Mouse (Mus musculus): ENCODE results near the gene Tbc1d22a.

The Tbc1d22a gene

GRCm38 (mm10) chr15:86439015-86439796, 224.9 kb downstream of the Tbc1d22a start:
- in situ Hi-C loops (cut with MboI, MseI), result no loop called here

- in situ Hi-C loops (cut with MboI, MseI), result no loop called here
Observed at GRCm38 (mm10) chr15:86444271-86444670, 230.0 kb downstream of the Tbc1d22a start.

- in situ Hi-C loops (cut with MboI, MseI), result no loop called here
Observed at GRCm38 (mm10) chr15:86446064-86446463, 231.8 kb downstream of the Tbc1d22a start.

DNA sequence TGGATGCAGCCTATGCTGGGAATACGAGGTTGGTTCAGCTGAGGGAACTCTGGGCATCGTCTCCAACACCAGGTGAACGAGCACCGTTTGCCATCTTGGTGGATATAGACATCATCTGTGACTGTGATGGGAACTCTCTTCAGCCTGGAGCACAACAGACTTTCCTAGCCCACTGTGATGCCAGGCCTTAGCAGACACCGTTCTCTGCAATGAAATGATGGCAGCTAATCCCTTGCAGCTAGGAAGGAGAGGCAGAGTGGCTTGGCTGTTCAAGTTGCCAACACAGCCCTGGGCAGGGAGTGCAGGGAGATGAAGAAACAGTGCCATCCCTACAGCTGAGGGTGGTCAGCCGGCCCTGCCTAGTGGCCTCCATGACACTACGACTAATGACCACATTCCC, 233.0 kb downstream of the Tbc1d22a start:
- in situ Hi-C loops (cut with MboI, MseI), result no loop called here

DNA sequence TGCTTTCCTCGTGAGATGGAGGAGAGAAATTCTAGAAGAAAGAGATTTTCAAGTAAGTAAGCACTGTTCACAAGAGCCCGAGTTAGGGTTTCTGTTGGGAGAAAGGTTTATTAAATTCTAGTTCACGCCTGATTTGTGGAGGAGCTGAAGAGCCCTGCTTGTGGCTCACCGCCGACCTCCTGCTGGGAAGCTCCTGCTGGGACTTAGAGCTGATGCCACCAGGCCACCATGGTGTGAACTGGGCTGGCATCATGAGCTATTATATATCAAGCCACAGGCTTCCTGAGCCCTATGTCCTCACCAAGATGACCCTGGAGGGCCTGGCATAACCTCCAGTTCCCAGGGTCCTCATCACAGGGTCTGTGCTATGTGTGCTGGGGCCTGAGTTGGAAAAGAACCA, 235.0 kb downstream of the Tbc1d22a start:
- in situ Hi-C loops (cut with MboI, MseI), result no loop called here

- in situ Hi-C loops (cut with MboI, MseI), result no loop called here
Observed at GRCm38 (mm10) chr15:86449794-86450193, 235.5 kb downstream of the Tbc1d22a start.

- in situ Hi-C loops (cut with MboI, MseI), result no loop called here
Observed at GRCm38 (mm10) chr15:86459413-86459812, 245.2 kb downstream of the Tbc1d22a start.

DNA sequence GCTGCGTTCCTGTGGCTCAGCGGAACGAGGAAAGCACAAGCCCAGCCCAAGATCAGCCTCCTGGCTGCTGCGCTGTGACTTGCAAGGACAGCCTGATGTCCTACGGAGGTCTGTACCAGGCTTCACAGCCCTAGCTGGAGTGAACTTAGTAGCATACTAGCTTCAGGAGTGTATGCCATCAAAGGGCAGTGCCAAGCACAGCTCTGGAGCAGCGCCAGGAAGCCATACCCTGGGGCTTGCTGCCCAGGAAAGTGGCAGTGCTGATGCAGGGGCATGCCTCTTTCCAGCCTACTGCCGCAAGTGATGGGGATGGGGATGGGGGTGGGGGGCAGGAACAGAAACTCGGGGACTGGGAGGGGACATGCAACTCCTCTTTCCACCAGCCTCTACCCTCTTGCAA, 248.4 kb downstream of the Tbc1d22a start:
- in situ Hi-C loops (cut with MboI, MseI), result no loop called here

GRCm38 (mm10) chr15:86468082-86468481, 253.8 kb downstream of the Tbc1d22a start:
- in situ Hi-C loops (cut with MboI, MseI), result no loop called here

GRCm38 (mm10) chr15:86471136-86471535, 256.9 kb downstream of the Tbc1d22a start:
- in situ Hi-C loops (cut with MboI, MseI), result no loop called here

DNA sequence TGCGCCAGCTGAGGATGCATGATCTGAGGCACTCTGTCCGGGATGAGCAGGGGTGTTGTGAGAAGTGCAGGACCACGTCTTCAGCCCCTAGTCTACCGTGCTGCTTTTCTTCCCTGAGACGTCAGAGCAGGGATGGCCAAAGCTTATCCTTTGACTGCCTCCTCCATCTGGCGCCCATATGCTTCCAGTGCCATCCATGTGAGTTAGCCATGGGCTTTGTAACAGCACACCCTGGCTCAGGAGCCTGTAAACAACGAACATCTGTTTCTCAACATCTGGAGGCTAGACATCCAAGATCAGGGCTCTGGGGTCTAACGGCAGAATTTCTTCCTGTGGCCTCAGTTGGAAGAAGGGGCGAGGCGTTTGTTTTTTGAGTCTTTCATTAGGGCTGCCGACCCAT, 259.2 kb downstream of the Tbc1d22a start:
- in situ Hi-C loops (cut with MboI, MseI), result no loop called here

DNA sequence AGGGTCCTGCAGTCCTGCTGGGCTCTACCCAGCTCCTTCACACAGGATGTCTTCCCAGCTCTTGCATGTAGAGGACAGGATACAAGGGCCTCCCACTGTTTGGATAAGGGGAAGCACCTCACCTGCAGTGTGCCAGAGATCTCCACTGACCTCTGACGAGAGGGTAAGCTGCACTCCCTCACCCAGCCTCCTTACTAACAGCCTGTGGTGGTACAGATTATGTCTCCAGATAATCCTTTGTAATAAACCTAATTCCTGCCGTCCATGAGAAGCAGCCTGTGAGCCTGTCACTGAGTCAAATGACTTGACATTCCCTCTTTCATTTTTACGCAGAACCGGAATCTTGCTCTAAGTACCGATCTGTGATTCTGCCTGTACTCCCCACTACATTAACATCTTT, 260.7 kb downstream of the Tbc1d22a start:
- in situ Hi-C loops (cut with MboI, MseI), result no loop called here

GRCm38 (mm10) chr15:86476483-86476882, 262.2 kb downstream of the Tbc1d22a start:
- in situ Hi-C loops (cut with MboI, MseI), result no loop called here

DNA sequence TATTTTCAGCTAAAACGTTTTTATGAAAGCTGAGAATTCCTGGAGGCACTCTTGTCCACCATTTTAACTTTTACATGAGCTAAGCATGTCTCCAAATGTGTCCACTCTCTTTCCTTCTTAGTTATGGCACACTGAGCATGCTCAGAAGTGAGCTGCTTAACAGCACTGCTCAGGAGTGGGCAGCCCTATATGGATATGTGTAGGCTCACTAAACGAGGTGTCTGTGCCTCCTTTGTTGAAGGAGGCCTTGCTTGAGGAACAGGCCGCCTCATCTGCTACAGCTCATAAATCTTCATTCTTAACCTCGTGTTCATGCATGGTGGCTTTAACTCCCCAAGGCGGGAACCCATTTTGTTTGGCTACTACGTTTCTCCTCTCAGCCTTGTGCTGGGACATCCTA, 262.8 kb downstream of the Tbc1d22a start:
- in situ Hi-C loops (cut with MboI, MseI), result no loop called here

- in situ Hi-C loops (cut with MboI, MseI), result no loop called here
Observed at GRCm38 (mm10) chr15:86477471-86477992, 263.3 kb downstream of the Tbc1d22a start.

GRCm38 (mm10) chr15:86478685-86479502, 264.6 kb downstream of the Tbc1d22a start:
- in situ Hi-C loops (cut with MboI, MseI), result no loop called here

- in situ Hi-C loops (cut with MboI, MseI), result no loop called here
Observed at GRCm38 (mm10) chr15:86482362-86482761, 268.1 kb downstream of the Tbc1d22a start.

GRCm38 (mm10) chr15:86485815-86486214, 271.6 kb downstream of the Tbc1d22a start:
- in situ Hi-C loops (cut with MboI, MseI), result no loop called here

DNA sequence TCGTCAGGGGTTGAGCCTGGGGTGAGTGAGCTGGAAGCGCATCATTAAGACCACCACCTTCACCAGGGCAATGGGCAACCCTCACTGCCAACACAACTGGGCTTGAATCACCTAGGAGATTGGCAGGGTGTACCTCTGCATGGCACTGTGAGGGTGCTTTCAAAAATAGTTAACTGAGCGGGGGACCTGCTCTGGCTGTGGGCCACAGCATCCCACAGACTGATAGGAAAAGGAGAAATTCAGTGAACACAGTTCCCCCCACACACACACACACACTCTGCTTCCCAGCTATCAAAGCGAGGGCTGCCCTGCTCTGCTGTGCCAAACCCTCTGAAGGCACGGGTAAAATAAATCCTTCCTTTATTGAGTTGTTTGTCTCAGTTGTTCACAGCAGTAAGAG, 273.1 kb downstream of the Tbc1d22a start:
- in situ Hi-C loops (cut with MboI, MseI), result no loop called here

DNA sequence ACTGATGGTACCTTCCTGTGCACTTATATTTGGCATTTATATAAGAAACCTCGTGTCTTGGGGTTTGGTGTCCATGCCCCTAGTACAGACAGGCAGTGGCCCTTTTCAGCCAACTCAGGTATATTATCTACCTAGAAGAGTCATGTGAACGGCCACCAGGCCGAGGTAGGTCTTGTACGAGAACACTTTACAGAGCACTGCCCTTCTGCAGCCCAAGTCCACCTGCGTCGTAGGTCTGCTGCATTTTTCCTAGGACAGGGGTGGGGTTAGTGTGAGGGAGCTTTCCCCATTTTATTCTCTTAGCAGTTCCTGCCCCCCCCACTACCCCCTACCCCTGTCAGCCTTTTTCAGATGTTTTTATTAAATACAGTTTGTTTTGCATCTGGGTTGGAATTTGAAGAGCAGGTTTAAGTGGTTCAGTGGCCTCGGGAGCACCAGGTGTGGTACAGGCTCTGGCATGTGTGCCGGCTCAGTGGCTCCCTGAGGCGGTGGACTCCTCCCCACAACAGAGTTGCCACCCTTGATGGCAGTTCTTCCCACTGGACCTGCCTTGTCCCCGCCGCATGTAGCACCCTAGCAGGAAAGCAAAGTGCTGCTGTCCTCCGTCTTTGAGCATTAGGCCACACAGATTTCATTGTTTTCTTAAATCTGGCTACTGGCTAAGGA, 277.3 kb downstream of the Tbc1d22a start:
- in situ Hi-C loops (cut with MboI, MseI), result no loop called here

DNA sequence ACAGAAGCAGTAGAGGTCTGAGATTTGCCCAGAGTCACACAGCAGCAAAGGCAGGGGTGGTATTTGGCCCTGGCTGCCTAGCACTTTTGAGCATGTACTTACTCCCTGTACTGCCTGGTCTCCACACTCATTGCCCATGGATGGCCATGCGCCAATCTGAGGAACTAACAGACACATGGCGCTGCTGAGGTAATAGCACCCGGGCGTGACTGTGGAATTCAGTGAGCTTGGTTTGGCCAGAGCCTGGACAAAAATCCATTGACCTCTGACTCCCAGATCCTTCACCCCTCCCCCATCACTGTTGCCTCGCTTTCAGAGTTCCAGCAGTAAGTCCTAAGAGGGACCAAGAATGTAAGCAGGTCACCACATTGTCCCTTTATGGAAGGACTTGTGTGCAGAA, 278.4 kb downstream of the Tbc1d22a start:
- in situ Hi-C loops (cut with MboI, MseI), result no loop called here

DNA sequence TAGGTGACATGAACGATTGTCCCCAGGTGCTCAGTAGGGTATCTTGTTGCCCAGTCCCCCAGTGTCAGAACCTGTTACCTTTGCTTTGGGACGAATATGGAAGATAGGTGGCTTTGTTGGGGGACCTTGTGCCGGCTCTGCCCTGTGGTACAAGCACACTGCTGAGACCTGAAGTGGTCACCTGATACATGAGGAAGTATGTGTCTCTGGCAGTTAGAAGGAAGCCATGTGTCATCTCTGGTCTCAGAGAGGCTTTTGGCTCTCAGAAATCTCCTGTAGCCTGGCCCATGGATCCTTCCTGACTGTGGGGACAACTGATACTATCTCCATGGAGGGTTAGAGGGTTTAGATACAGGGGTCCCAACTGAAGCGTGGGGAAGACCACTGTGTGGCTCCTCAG, 281.9 kb downstream of the Tbc1d22a start:
- in situ Hi-C loops (cut with MboI, MseI), result no loop called here

All from regulatory T cell (primary cell).